Mouse (Mus musculus) MEL (cell line): ENCODE measurements around the gene Fdps. TPM values are rescaled to one million over a fixed set of nuclear protein-coding genes. Genes with fewer than 3 reads are reported as not detected.

Source experiments
- DNase-seq: peaks from one replicate; pipeline ENCODE4 v3.0.0; 2011; ENCODE audit warnings: low read depth, low spot score
- H3K27ac ChIP-seq: 2 replicates; pipeline ENCODE4 v1.5.1; 2012; ENCODE audit warnings: low read depth, mild to moderate bottlenecking, control low read depth, low read length, moderate library complexity; ENCODE audit not compliant: control insufficient read depth
- H3K27me3 ChIP-seq, 2 experiments: fragments of 150-350 bp in 1 of 2; sonication (generic) in 1 of 2; 2 replicates each; pipeline ENCODE4 v1.6.1; 2012; ENCODE audit warnings: low read length in 2 of 2, mild to moderate bottlenecking in 2 of 2, improper control_type of control experiment in 1 of 2, moderate library complexity in 1 of 2; ENCODE audit not compliant: insufficient read depth in 2 of 2, control insufficient read depth in 1 of 2
- H3K36me3 ChIP-seq, 2 experiments: 2 replicates each; pipeline ENCODE4 v1.6.1; 2012 to 2014; ENCODE audit warnings: low read length in 2 of 2, improper control_type of control experiment in 1 of 2, inconsistent platforms in 1 of 2, mild to moderate bottlenecking in 1 of 2; ENCODE audit not compliant: insufficient read depth in 2 of 2, control insufficient read depth in 1 of 2
- H3K4me1 ChIP-seq, 2 experiments: fragments of 150-350 bp in 1 of 2; sonication (generic) in 1 of 2; 2 replicates each; pipeline ENCODE4 v1.6.1; 2012; ENCODE audit warnings: low read length in 2 of 2, improper control_type of control experiment in 1 of 2, mild to moderate bottlenecking in 1 of 2; ENCODE audit not compliant: insufficient read depth in 2 of 2, control insufficient read depth in 1 of 2
- H3K4me3 ChIP-seq, 2 experiments: fragments of 150-350 bp in 1 of 2; sonication (generic) in 1 of 2; 2 replicates each; pipeline ENCODE4 v1.5.1; 2012; ENCODE audit warnings: low read depth in 2 of 2, low read length in 2 of 2, mild to moderate bottlenecking in 2 of 2, moderate library complexity in 2 of 2, control low read depth in 1 of 2, improper control_type of control experiment in 1 of 2; ENCODE audit not compliant: control insufficient read depth in 1 of 2, insufficient read depth in 1 of 2
- H3K79me2 ChIP-seq: 2 replicates; pipeline ENCODE4 v1.6.1; 2012; ENCODE audit warnings: mild to moderate bottlenecking, low read length, moderate library complexity; ENCODE audit not compliant: control insufficient read depth, poor library complexity, insufficient read depth
- H3K9ac ChIP-seq: 2 replicates; pipeline ENCODE4 v1.6.1; 2012; ENCODE audit warnings: low read depth, mild to moderate bottlenecking, control low read depth, low read length, moderate library complexity; ENCODE audit not compliant: control insufficient read depth, poor library complexity, severe bottlenecking
- H3K9me3 ChIP-seq: fragments of 150-350 bp; sonication (generic); replicated peaks from 2 replicates; pipeline ENCODE4 v1.6.1; 2012; ENCODE audit warnings: mild to moderate bottlenecking, low read length, improper control_type of control experiment, moderate library complexity; ENCODE audit not compliant: insufficient read depth
- CHD2 ChIP-seq: IDR thresholded peaks from 2 replicates; pipeline ENCODE4 v1.6.1; 2011; ENCODE audit warnings: low read length, improper control_type of control experiment
- CTCF ChIP-seq, 3 experiments: IDR thresholded peaks in 2 of 3; conservative IDR thresholded peaks in 1 of 3; 2 replicates each; pipeline ENCODE4 v1.5.1; 2011 to 2012; ENCODE audit warnings: low read length in 3 of 3, low read depth in 2 of 3, mild to moderate bottlenecking in 2 of 3, improper control_type of control experiment in 1 of 3, inconsistent platforms in 1 of 3, mixed read lengths in 1 of 3, moderate library complexity in 1 of 3; ENCODE audit not compliant: control insufficient read depth in 1 of 3, insufficient read depth in 1 of 3, poor library complexity in 1 of 3, severe bottlenecking in 1 of 3
- E2F4 ChIP-seq: IDR thresholded peaks from 2 replicates; pipeline ENCODE4 v1.6.1; 2011; ENCODE audit warnings: low read depth, low read length, improper control_type of control experiment, borderline replicate concordance
- ELF1 ChIP-seq: IDR thresholded peaks from 2 replicates; pipeline ENCODE4 v1.6.1; 2014; ENCODE audit warnings: low read depth, mild to moderate bottlenecking, inconsistent platforms, low read length, improper control_type of control experiment, moderate library complexity
- GABPA ChIP-seq: IDR thresholded peaks from 2 replicates; pipeline ENCODE4 v1.6.1; 2012; ENCODE audit warnings: low read depth, mild to moderate bottlenecking, inconsistent platforms, low read length, improper control_type of control experiment, moderate library complexity
- JUND ChIP-seq: IDR thresholded peaks from 2 replicates; pipeline ENCODE4 v1.6.1; 2011; ENCODE audit warnings: low read depth, mild to moderate bottlenecking, improper control_type of control experiment, low read length
- MEF2A ChIP-seq: IDR thresholded peaks from 2 replicates; pipeline ENCODE4 v1.6.1; 2014; ENCODE audit warnings: low read depth, mild to moderate bottlenecking, inconsistent platforms, low read length, improper control_type of control experiment; ENCODE audit not compliant: poor library complexity, insufficient replicate concordance, severe bottlenecking; ENCODE audit errors: extremely low read depth
- MYB ChIP-seq: IDR thresholded peaks from 2 replicates; pipeline ENCODE4 v1.6.1; 2011; ENCODE audit warnings: mild to moderate bottlenecking, low read depth, low read length, improper control_type of control experiment
- NRF1 ChIP-seq: IDR thresholded peaks from 2 replicates; pipeline ENCODE4 v1.6.1; 2014; ENCODE audit warnings: low read depth, mild to moderate bottlenecking, inconsistent platforms, low read length, improper control_type of control experiment, moderate library complexity; ENCODE audit not compliant: poor library complexity, insufficient read depth, severe bottlenecking
- POLR2AphosphoS2 ChIP-seq: IDR thresholded peaks from 2 replicates; pipeline ENCODE4 v1.6.1; 2011; ENCODE audit warnings: low read length, improper control_type of control experiment
- POLR2AphosphoS5 ChIP-seq: IDR thresholded peaks from 2 replicates; pipeline ENCODE4 v1.6.1; 2012; ENCODE audit warnings: low read depth, borderline replicate concordance, mild to moderate bottlenecking, inconsistent platforms, low read length, moderate library complexity, mixed read lengths
- RAD21 ChIP-seq: IDR thresholded peaks from 2 replicates; pipeline ENCODE4 v1.6.1; 2011; ENCODE audit warnings: mild to moderate bottlenecking, low read depth, low read length, improper control_type of control experiment
- SMC3 ChIP-seq: IDR thresholded peaks from 2 replicates; pipeline ENCODE4 v1.6.1; 2011; ENCODE audit warnings: low read depth, low read length, improper control_type of control experiment
- TAL1 ChIP-seq: IDR thresholded peaks from 2 replicates; pipeline ENCODE4 v1.6.1; 2012; ENCODE audit warnings: mild to moderate bottlenecking, inconsistent platforms, low read length, moderate library complexity, mixed read lengths
- ZKSCAN1 ChIP-seq: IDR thresholded peaks from 2 replicates; pipeline ENCODE4 v1.6.1; 2012; ENCODE audit warnings: low read depth, mild to moderate bottlenecking, inconsistent platforms, low read length, improper control_type of control experiment, moderate library complexity
- ZMIZ1 ChIP-seq: IDR thresholded peaks from 2 replicates; pipeline ENCODE4 v1.6.1; 2012; ENCODE audit warnings: low read depth, mild to moderate bottlenecking, inconsistent platforms, low read length, improper control_type of control experiment, moderate library complexity
- polyA plus RNA-seq, 2 experiments: library from polyadenylated mRNA; stranded (reverse) in 1 of 2; unstranded in 1 of 2; fragments of >175 nt in 1 of 2; fragments of >200 nt in 1 of 2; gene quantifications; 2 replicates each; pipeline versions ENCODE4 v1.2.1 to v1.2.4; 2012; ENCODE audit warnings: low replicate concordance in 2 of 2, low read depth in 1 of 2; ENCODE audit not compliant: insufficient read length in 2 of 2, insufficient read depth in 1 of 2, missing spikeins in 1 of 2
- total RNA-seq: library from RNA; depleted of rRNA; stranded (reverse); fragments of 300-350 nt; gene quantifications from 2 replicates; pipeline ENCODE4 v1.2.3, GENCODE M21; 2012

The Fdps gene
- total and polyA plus RNA-seq, 3 experiments = 226 to 267 TPM; not detected in 1

GRCm38 (mm10) chr3:89077383-89077782 is 24.4 kb downstream of the Fdps start:
- no peak overlapping the region for H3K4me3 ChIP-seq
- no peaks in the 10 kb centered on the region for H3K4me1 ChIP-seq
- H3K9me3 ChIP-seq = no peaks in the 10 kb centered on the region
- no peaks in the 10 kb centered on the region for H3K27me3 ChIP-seq
- DNase-seq = no peak
- TF ChIP-seq POLR2AphosphoS5 = no peak
- no peak for TF ChIP-seq SMC3
- TF ChIP-seq MEF2A = no peak
- no peak for TF ChIP-seq MYB
- TF ChIP-seq ZMIZ1 = no peak
- no peak for TF ChIP-seq JUND
- TF ChIP-seq POLR2AphosphoS2 = no peak
- no peak for TF ChIP-seq RAD21
- TF ChIP-seq NRF1 = no peak
- no peak for TF ChIP-seq ELF1
- H3K9ac ChIP-seq = no peak overlapping the region
- no peak overlapping the region for H3K27ac ChIP-seq
- H3K79me2 ChIP-seq = no peaks in the 10 kb centered on the region
- peaks cover 0 to 30% of the 10 kb centered on the region in 2 experiments; a peak in 3 of 4 replicates for H3K36me3 ChIP-seq

DNA sequence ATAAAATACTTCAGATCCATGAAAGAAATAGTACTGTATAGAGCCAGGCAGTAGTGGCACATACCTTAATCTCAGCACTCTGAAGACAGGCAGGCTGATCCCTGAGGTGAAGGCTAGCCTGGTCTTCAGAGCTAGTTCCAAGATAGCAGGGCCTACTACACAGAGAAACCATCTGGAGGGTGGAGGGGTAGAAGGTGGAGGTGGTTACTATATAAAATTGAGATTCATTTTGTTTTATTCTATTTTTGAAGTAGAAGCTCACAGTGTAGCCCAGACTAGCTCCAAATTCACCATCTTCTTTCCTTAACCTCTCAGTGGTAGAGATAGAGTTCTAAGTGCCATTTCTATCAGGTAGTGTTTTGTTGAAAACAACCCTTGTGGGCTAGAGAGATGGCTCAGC is 34.5 kb downstream of the Fdps start:
- peaks cover 0 to 68% of the 10 kb centered on the region in 2 experiments; a peak in 2 of 4 replicates for H3K36me3 ChIP-seq
- H3K27ac ChIP-seq = no peak overlapping the region
- TF ChIP-seq CTCF (IDR thresholded peaks at IDR 0.05 in 2 of 3, conservative IDR thresholded peaks at IDR 0.05 in 1 of 3; ENCODE audit: control insufficient read depth in 1 of 3, insufficient read depth in 1 of 3, low read depth in 2 of 3, low read length in 3 of 3, poor library complexity in 1 of 3, severe bottlenecking in 1 of 3) (no peak), TAL1 (no peak), ZKSCAN1 (no peak), CHD2 (no peak), SMC3 (no peak), MYB (no peak), RAD21 (no peak), GABPA (no peak), E2F4 (no peak), ELF1 (no peak)
- TF ChIP-seq, all 39 proteins: peak for 0
- no peaks in the 10 kb centered on the region for H3K79me2 ChIP-seq
- H3K9ac ChIP-seq = no peak overlapping the region
- no peak overlapping the region for H3K4me3 ChIP-seq
- H3K4me1 ChIP-seq = no peaks in the 10 kb centered on the region
- DNase-seq = no peak
- H3K9me3 ChIP-seq = no peaks in the 10 kb centered on the region
- no peaks in the 10 kb centered on the region for H3K27me3 ChIP-seq
